Mouse (Mus musculus) stomach, postnatal 0 days (tissue): ENCODE data around the gene Susd4.

Source experiments
- CTCF ChIP-seq: IDR thresholded peaks from 2 replicates; pipeline ENCODE4 v1.5.1; 2016; ENCODE audit warnings: antibody characterized with exemption, low read depth, mild to moderate bottlenecking, moderate library complexity
- EP300 ChIP-seq: optimal IDR thresholded peaks from 2 replicates; pipeline ENCODE3; 2016; ENCODE audit warnings: antibody characterized with exemption

DNA sequence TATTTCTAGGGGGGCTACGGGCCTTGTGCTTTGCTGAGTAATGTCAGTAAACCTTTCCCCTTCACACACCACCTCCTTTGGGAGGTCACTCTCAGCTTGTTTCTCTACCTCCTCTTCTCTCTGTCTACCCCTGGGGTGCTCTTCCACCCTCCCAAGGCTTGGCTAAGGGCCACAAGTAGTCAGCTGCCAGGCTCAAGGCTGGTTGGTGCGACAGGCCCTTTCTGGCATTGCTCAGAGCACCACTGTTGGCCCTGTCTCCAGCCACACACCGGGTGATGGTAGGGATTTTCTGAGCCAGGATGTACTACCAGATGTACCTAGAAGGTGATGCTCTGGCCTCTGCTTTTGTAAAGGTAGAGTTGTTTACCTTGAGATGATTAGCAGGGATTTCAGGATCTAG, 21.1 kb downstream of the Susd4 start:
- TF ChIP-seq CTCF (no peak), EP300 (no peak)
